Mouse (Mus musculus) liver, adult 10 weeks (tissue): ENCODE results near the gene Fbxo30. TPM values are rescaled to one million over a fixed set of nuclear protein-coding genes. Genes with fewer than 3 reads are reported as not detected.

Experiments used
- polyA plus RNA-seq: library from polyadenylated mRNA; stranded (reverse); fragments of 350-450 nt; fragmentation: Illumina TruSeq; extraction: RNeasy Lipid Tissue Mini Kit (QIAGEN cat#74804); gene quantifications from one replicate; pipeline ENCODE4 v1.2.3, GENCODE M21; 2014; ENCODE audit warnings: low read depth, low replicate concordance

Fbxo30 gene
- polyA plus RNA-seq = 16.5 TPM

DNA sequence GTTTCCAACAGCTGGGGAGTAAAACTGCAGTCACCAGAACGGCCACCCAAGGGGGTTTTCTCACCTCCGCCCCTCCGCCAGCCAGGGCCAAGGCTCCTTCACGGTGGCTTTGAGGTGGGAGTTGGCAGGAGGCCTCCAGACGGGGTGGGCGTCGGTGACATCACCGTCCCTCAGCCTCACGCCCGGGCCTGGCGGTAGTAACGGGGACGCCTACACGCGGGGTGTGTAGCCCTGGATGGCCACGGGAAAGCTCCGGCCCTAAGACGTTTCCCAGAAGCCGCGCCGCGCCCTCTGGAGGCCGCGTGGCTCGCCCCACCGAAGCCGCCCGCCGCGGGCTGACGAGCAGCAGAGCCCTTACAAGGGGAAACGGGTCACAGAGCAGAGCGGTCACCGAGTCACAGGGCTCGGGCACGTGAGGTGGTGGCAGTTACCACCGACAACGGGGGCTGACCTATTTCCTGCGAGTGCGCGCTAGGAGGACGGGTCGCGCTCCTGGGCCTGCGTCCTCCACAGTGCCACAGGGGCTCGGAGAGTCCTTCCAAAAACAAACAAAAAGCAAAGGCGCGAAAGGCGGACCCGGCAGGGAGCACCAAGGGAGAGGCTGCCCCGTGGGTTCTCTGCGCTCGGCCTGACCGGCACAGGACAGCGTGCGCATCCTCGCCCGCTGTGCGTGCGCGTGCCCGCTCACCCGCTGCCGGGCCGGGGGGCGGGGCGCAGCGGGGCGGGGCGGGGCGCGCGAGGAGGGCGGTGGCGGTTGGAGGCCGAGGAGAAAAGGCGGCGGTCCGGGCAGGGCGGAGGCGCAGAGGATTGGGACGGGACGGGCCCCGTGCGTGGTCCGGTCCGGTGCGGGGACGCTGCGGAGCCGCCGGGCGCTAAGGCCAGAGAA, at the start of gene Fbxo30:
Gene Fbxo30 (plus strand): TSS at position 753 of the 886 bp plus-strand sequence.

DNA sequence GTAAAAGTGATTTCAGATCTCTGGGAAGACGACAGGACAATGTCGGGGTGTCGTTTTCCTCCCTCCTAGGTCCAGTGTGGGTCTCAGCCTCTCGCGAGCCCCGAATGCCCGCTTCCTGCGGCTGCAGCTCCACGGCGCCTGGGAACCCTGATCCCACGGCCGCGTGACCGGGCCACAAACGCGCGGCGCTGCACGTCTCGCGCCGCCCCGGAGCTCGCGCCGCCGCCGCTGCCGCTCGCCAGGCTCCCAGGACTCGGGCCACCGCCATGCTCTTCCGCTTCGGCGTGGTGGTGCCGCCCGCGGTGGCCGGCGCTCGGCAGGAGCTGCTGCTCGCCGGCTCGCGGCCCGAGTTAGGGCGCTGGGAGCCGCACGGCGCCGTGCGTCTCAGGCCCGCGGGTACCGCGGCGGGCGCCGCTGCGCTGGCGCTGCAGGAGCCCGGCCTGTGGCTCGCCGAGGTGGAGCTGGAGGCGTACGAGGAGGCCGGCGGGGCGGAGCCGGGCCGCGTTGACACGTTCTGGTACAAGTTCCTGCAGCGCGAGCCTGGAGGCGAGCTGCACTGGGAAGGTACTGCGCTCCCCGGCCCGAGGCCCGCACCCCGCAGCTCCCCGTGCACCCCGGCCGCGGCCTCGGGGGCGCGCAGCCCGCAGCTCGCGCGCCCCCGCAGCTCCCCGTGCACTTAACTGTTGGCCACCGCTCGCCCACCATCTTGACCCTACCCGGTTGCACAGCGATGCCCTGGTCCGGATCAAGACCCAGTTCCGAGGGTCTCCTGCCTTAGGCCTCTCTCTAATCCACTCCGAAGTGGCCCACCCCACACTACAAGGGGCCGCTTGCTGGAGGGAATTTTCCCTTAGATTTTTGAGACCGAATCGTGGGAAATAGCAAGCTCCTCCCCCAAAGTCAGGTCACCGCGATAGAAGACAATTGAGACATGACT, 62.3 kb downstream of the Fbxo30 start, which contains the start of gene Epm2a:
Gene Epm2a (plus strand): TSS at position 200 of the 937 bp plus-strand sequence.

Other genes starting within 250 kb of the Fbxo30 start
- gene Grm1, start 199.0 kb upstream of the Fbxo30 start, polyA plus RNA-seq = not detected
- gene Shprh, start 131.9 kb upstream of the Fbxo30 start, polyA plus RNA-seq = 9.7 TPM
- gene Epm2a, start 62.1 kb downstream of the Fbxo30 start, polyA plus RNA-seq = 8.2 TPM